Mouse (Mus musculus) thymus, postnatal 4 days (tissue): ENCODE results near the gene Tpte.

Experiments
- DNase-seq: peaks from one replicate; pipeline ENCODE4 v3.0.0; 2021

Gene Tpte

GRCm38 (mm10) chr8:22380934-22381333 lies 97.7 kb downstream of the Tpte start:
- no peak for DNase-seq

GRCm38 (mm10) chr8:22382824-22383595 lies 99.8 kb downstream of the Tpte start:
- no peak for DNase-seq

- DNase-seq, result no peak
Observed at GRCm38 (mm10) chr8:22385158-22385557, 101.9 kb downstream of the Tpte start.

- DNase-seq, result no peak
Observed at GRCm38 (mm10) chr8:22389874-22390273, 106.6 kb downstream of the Tpte start.

GRCm38 (mm10) chr8:22390766-22391463 lies 107.7 kb downstream of the Tpte start:
- no peak for DNase-seq

- no peak for DNase-seq
Observed at GRCm38 (mm10) chr8:22394471-22394870, 111.2 kb downstream of the Tpte start.

GRCm38 (mm10) chr8:22395256-22395655 lies 112.0 kb downstream of the Tpte start:
- no peak for DNase-seq

GRCm38 (mm10) chr8:22397811-22398141 lies 114.5 kb downstream of the Tpte start:
- no peak for DNase-seq

- DNase-seq, result peak; percentile 95
Observed at GRCm38 (mm10) chr8:22398142-22398951, 115.1 kb downstream of the Tpte start, which contains the start of gene Slc25a15. Gene Slc25a15 (minus strand): TSS chr8:22398597.

GRCm38 (mm10) chr8:22399285-22399880 lies 116.1 kb downstream of the Tpte start:
- no peak for DNase-seq

GRCm38 (mm10) chr8:22400593-22400992 lies 117.4 kb downstream of the Tpte start:
- no peak for DNase-seq

- no peak for DNase-seq
Observed at GRCm38 (mm10) chr8:22403235-22403634, 120.0 kb downstream of the Tpte start.

GRCm38 (mm10) chr8:22405733-22406132 lies 122.5 kb downstream of the Tpte start:
- DNase-seq, result no peak

GRCm38 (mm10) chr8:22410688-22411281 lies 127.5 kb downstream of the Tpte start:
- no peak for DNase-seq

- peak; percentile 76 for DNase-seq
Observed at GRCm38 (mm10) chr8:22411282-22411702, 128.1 kb downstream of the Tpte start, which contains the start of gene Mrps31. Gene Mrps31 (plus strand): TSS chr8:22411361.

- DNase-seq, result no peak
Observed at GRCm38 (mm10) chr8:22411971-22412370, 128.7 kb downstream of the Tpte start.
